Mouse (Mus musculus) midbrain, embryonic 13.5 days (tissue): ENCODE results near the gene Tdrd3. TPM values are rescaled to one million over a fixed set of nuclear protein-coding genes. Genes with fewer than 3 reads are reported as not detected.

Experiments used
- ATAC-seq: fragments of 200-750 bp; cut with Nextera tagmentation; 2 replicates; pipeline ENCODE4 v1.8.0; 2017; ENCODE audit warnings: mild to moderate bottlenecking, moderate TSS enrichment, moderate library complexity
- H3K27ac ChIP-seq: fragments of 300-500 bp; sonication (generic); 2 replicates; pipeline ENCODE4 v1.5.1; 2015; ENCODE audit warnings: inconsistent platforms, mild to moderate bottlenecking, moderate library complexity
- H3K27me3 ChIP-seq: fragments of 300-500 bp; sonication (generic); 2 replicates; pipeline ENCODE4 v1.6.1; 2015; ENCODE audit warnings: mild to moderate bottlenecking, inconsistent platforms
- H3K36me3 ChIP-seq: fragments of 300-500 bp; sonication (generic); 2 replicates; pipeline ENCODE4 v1.6.1; 2015; ENCODE audit warnings: mild to moderate bottlenecking, inconsistent platforms
- H3K4me1 ChIP-seq: fragments of 300-500 bp; sonication (generic); replicated peaks from 2 replicates; pipeline ENCODE4 v1.6.1; 2015; ENCODE audit warnings: inconsistent platforms
- H3K4me2 ChIP-seq: fragments of 300-500 bp; sonication (generic); replicated peaks from 2 replicates; pipeline ENCODE4 v1.6.1; 2015; ENCODE audit warnings: moderate library complexity, mild to moderate bottlenecking, inconsistent platforms
- H3K4me3 ChIP-seq: fragments of 300-500 bp; sonication (generic); replicated peaks from 2 replicates; pipeline ENCODE4 v1.5.1; 2015; ENCODE audit warnings: mild to moderate bottlenecking, inconsistent platforms
- H3K9ac ChIP-seq: fragments of 300-500 bp; sonication (generic); replicated peaks from 2 replicates; pipeline ENCODE4 v1.6.1; 2015; ENCODE audit warnings: mild to moderate bottlenecking, inconsistent platforms
- H3K9me3 ChIP-seq: fragments of 300-500 bp; sonication (generic); 2 replicates; pipeline ENCODE4 v1.6.1; 2016; ENCODE audit warnings: mild to moderate bottlenecking, inconsistent platforms
- WGBS: fragments of 180-500 bp; shearing (Covaris S2); methylation state at CpG from one replicate; pipeline ENCODE4 v1.1.7; 2015; 5-methylcytosine and 5-hydroxymethylcytosine counted together
- polyA plus RNA-seq: library from polyadenylated mRNA; unstranded; fragments of >200 nt; fragmentation: Nextera tagmentation; extraction: Ambion mirVana; gene quantifications from 2 replicates; pipeline ENCODE4 v1.2.1, GENCODE M21; 2015

Tdrd3 gene
- polyA plus RNA-seq, 1 experiment from 2014 or later, result 45.5 TPM

- WGBS, result 69% methylated on average over 4 of the region's 4 CpGs
- Histone ChIP-seq H3K27me3 (no peaks in the 10 kb centered on the region), H3K9me3 (no peaks in the 10 kb centered on the region), H3K4me3 (no peak overlapping the region), H3K9ac (no peak overlapping the region), H3K4me2 (no peak overlapping the region), H3K4me1 (no peaks in the 10 kb centered on the region), H3K36me3 (no peaks in the 10 kb centered on the region; the same call in 1 of the 2 replicates), H3K27ac (no peak overlapping the region)
- no peak for ATAC-seq
Observed at GRCm38 (mm10) chr14:87517381-87517780, 100.9 kb downstream of the Tdrd3 start.

GRCm38 (mm10) chr14:87531847-87532246, 115.4 kb downstream of the Tdrd3 start:
- H3K9ac ChIP-seq, result no peak overlapping the region
- H3K9me3 ChIP-seq, result no peaks in the 10 kb centered on the region
- H3K4me2 ChIP-seq, result no peak overlapping the region
- H3K4me3 ChIP-seq, result no peak overlapping the region
- no peaks in the 10 kb centered on the region for H3K27me3 ChIP-seq
- ATAC-seq, result peak; percentile 55
- H3K36me3 ChIP-seq, result no peaks in the 10 kb centered on the region
- 84% methylated on average over 8 of the region's 8 CpGs for WGBS
- H3K27ac ChIP-seq, result no peak overlapping the region
- no peaks in the 10 kb centered on the region for H3K4me1 ChIP-seq

- WGBS, result 75% methylated on average over 4 of the region's 4 CpGs
- 0 out of 2 replicates have a peak, but pooled peaks have one; percentile 24 for ATAC-seq
Observed at GRCm38 (mm10) chr14:87537127-87537819, 120.8 kb downstream of the Tdrd3 start.

GRCm38 (mm10) chr14:87549986-87550385, 133.5 kb downstream of the Tdrd3 start:
- no peak for ATAC-seq
- WGBS, result 94% methylated on average over 6 of the region's 6 CpGs
- no peak overlapping the region for H3K9ac ChIP-seq
- H3K27ac ChIP-seq, result no peak overlapping the region
- no peak overlapping the region for H3K4me3 ChIP-seq
- H3K27me3 ChIP-seq, result no peaks in the 10 kb centered on the region
- H3K9me3 ChIP-seq, result no peaks in the 10 kb centered on the region
- peaks cover 12% of the 10 kb centered on the region for H3K36me3 ChIP-seq
- 0 out of 2 replicates have a peak, but pooled peaks cover 3% of the 10 kb centered on the region for H3K4me1 ChIP-seq
- H3K4me2 ChIP-seq, result no peak overlapping the region

More at GRCm38 (mm10) chr14:87537127-87537819, 120.8 kb downstream of the Tdrd3 start:
- no peak overlapping the region for H3K4me2 ChIP-seq
- H3K9ac ChIP-seq, result no peak overlapping the region
- no peak overlapping the region for H3K27ac ChIP-seq
- H3K9me3 ChIP-seq, result no peaks in the 10 kb centered on the region
- no peak overlapping the region for H3K4me3 ChIP-seq
- no peaks in the 10 kb centered on the region for H3K27me3 ChIP-seq
- H3K4me1 ChIP-seq, result no peaks in the 10 kb centered on the region
- no peaks in the 10 kb centered on the region for H3K36me3 ChIP-seq

GRCm38 (mm10) chr14:87552211-87552610, 135.8 kb downstream of the Tdrd3 start:
- Histone ChIP-seq H3K36me3 (peaks cover under 1% of the 10 kb centered on the region; the same call in 1 of the 2 replicates), H3K4me3 (no peak overlapping the region), H3K9ac (no peak overlapping the region), H3K27me3 (no peaks in the 10 kb centered on the region), H3K9me3 (no peaks in the 10 kb centered on the region), H3K4me1 (0 out of 2 replicates have a peak, but pooled peaks cover 3% of the 10 kb centered on the region), H3K4me2 (no peak overlapping the region), H3K27ac (no peak overlapping the region)
- no peak for ATAC-seq
- 63% methylated on average over 3 of the region's 3 CpGs for WGBS

GRCm38 (mm10) chr14:87563841-87564240, 147.4 kb downstream of the Tdrd3 start:
- Histone ChIP-seq H3K27ac (no peak overlapping the region), H3K9me3 (no peaks in the 10 kb centered on the region), H3K4me3 (no peak overlapping the region), H3K9ac (no peak overlapping the region), H3K4me1 (peaks cover 24% of the 10 kb centered on the region), H3K36me3 (no peaks in the 10 kb centered on the region), H3K27me3 (no peaks in the 10 kb centered on the region), H3K4me2 (no peak overlapping the region)
- no peak for ATAC-seq
- 83% methylated on average over 9 of the region's 9 CpGs for WGBS

- Histone ChIP-seq H3K4me1 (peaks cover 26% of the 10 kb centered on the region), H3K9ac (no peak overlapping the region), H3K4me3 (no peak overlapping the region), H3K9me3 (no peaks in the 10 kb centered on the region), H3K4me2 (no peak overlapping the region), H3K27me3 (0 out of 2 replicates have a peak, but pooled peaks cover 5% of the 10 kb centered on the region), H3K36me3 (no peaks in the 10 kb centered on the region), H3K27ac (no peak overlapping the region)
- WGBS, result 20% methylated on average over 7 of the region's 7 CpGs
- peak; percentile 56 for ATAC-seq
Observed at GRCm38 (mm10) chr14:87566211-87566610, 149.8 kb downstream of the Tdrd3 start.

GRCm38 (mm10) chr14:87567034-87567461, 150.6 kb downstream of the Tdrd3 start:
- H3K27ac ChIP-seq, result no peak overlapping the region
- H3K4me3 ChIP-seq, result no peak overlapping the region
- no peaks in the 10 kb centered on the region for H3K9me3 ChIP-seq
- peaks cover 26% of the 10 kb centered on the region for H3K4me1 ChIP-seq
- H3K27me3 ChIP-seq, result 0 out of 2 replicates have a peak, but pooled peaks cover 5% of the 10 kb centered on the region
- H3K36me3 ChIP-seq, result no peaks in the 10 kb centered on the region
- 30% methylated on average over 3 of the region's 3 CpGs for WGBS
- peak; percentile 71 for ATAC-seq
- H3K9ac ChIP-seq, result no peak overlapping the region
- H3K4me2 ChIP-seq, result no peak overlapping the region

GRCm38 (mm10) chr14:87567626-87568446, 151.4 kb downstream of the Tdrd3 start:
- peaks cover 26% of the 10 kb centered on the region for H3K4me1 ChIP-seq
- peak overlapping the region; percentile 25; the same call in 1 of the 2 replicates for H3K27ac ChIP-seq

GRCm38 (mm10) chr14:87568447-87568908, 152.0 kb downstream of the Tdrd3 start:
- H3K4me1 ChIP-seq, result peaks cover 26% of the 10 kb centered on the region
- H3K9me3 ChIP-seq, result no peaks in the 10 kb centered on the region
- peak overlapping the region; percentile 57 for H3K4me2 ChIP-seq
- peak overlapping the region; percentile 30 for H3K9ac ChIP-seq
- peak; percentile 55 for ATAC-seq
- WGBS, result 11% methylated on average over 15 of the region's 15 CpGs
- peak overlapping the region; percentile 25; the same call in 1 of the 2 replicates for H3K27ac ChIP-seq
- no peaks in the 10 kb centered on the region for H3K36me3 ChIP-seq
- H3K4me3 ChIP-seq, result peak overlapping the region; percentile 32
- H3K27me3 ChIP-seq, result 0 out of 2 replicates have a peak, but pooled peaks cover 5% of the 10 kb centered on the region

More at GRCm38 (mm10) chr14:87567626-87568446, 151.4 kb downstream of the Tdrd3 start:
- Histone ChIP-seq H3K36me3 (no peaks in the 10 kb centered on the region), H3K9ac (peak overlapping the region; percentile 30), H3K27me3 (0 out of 2 replicates have a peak, but pooled peaks cover 5% of the 10 kb centered on the region), H3K4me2 (peak overlapping the region; percentile 57), H3K9me3 (no peaks in the 10 kb centered on the region), H3K4me3 (peak overlapping the region; percentile 32)
- 16% methylated on average over 20 of the region's 20 CpGs for WGBS
- ATAC-seq, result peak; percentile 29

- H3K4me1 ChIP-seq, result peaks cover 26% of the 10 kb centered on the region
- no peak overlapping the region for H3K27ac ChIP-seq
- H3K4me3 ChIP-seq, result no peak overlapping the region
- no peak overlapping the region for H3K4me2 ChIP-seq
- H3K27me3 ChIP-seq, result 0 out of 2 replicates have a peak, but pooled peaks cover 5% of the 10 kb centered on the region
- H3K36me3 ChIP-seq, result no peaks in the 10 kb centered on the region
- H3K9me3 ChIP-seq, result no peaks in the 10 kb centered on the region
- no peak overlapping the region for H3K9ac ChIP-seq
- 97% methylated on average over 2 of the region's 2 CpGs for WGBS
- no peak for ATAC-seq
Observed at GRCm38 (mm10) chr14:87569471-87569870, 153.0 kb downstream of the Tdrd3 start.

GRCm38 (mm10) chr14:87572453-87572852, 156.0 kb downstream of the Tdrd3 start:
- Histone ChIP-seq H3K27ac (no peak overlapping the region), H3K4me1 (peaks cover 15% of the 10 kb centered on the region), H3K27me3 (0 out of 2 replicates have a peak, but pooled peaks cover 5% of the 10 kb centered on the region), H3K36me3 (no peaks in the 10 kb centered on the region), H3K4me2 (no peak overlapping the region), H3K9me3 (no peaks in the 10 kb centered on the region), H3K9ac (no peak overlapping the region), H3K4me3 (no peak overlapping the region)
- 70% methylated on average over 5 of the region's 5 CpGs for WGBS
- no peak for ATAC-seq
